ENCODE assay signal across 27 mouse cellular contexts in the genomic region with DNA sequence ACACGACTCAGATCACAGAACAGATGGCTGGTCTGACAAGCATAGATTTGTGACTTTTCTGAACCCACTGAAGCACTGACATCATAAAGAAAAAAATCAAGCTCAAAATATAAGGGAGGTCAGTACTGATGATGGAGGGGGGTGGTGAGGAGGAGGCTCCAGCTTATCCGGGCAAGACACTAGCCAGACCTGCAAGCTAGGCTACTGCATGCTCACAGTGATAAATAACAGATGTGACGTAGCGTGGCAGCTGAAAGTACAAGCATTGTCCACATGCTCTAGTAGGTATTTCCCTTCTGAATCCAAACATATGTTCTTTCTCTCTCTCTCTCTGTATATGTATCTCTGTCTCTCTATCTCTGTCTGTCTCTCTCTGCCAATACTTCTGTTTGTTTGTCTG.
DNase-seq lines count a peak whose midpoint lies in the region; ATAC-seq and TF ChIP-seq lines count a peak whose summit lies in the region.
"Had no signal": no experiment of that assay in that cellular context is flagged by ENCODE, and none has a peak within 500 bp of the region (broad histone marks: within the 10 kb centered on the region; RNA-seq: fewer than 3 reads in every experiment).

No protein-coding gene starts in this region.

- 63% methylated on average over 4 of the region's 4 CpGs for WGBS in forebrain, embryonic 13.5 days
- 82% methylated on average over 4 of the region's 4 CpGs for WGBS in forebrain, embryonic 11.5 days
- 48% methylated on average over 4 of the region's 4 CpGs for whole genome bisulfite sequencing in neural tube, embryonic 15.5 days
- WGBS in embryonic facial prominence, embryonic 14.5 days, result 27% methylated on average over 4 of the region's 4 CpGs
- WGBS in lung, adult 2 months, result 61% methylated on average over 4 of the region's 4 CpGs

- no peak overlapping the region for H3K9ac ChIP-seq in forebrain, embryonic 13.5 days
- no peak overlapping the region for H3K9ac ChIP-seq in forebrain, embryonic 11.5 days (ENCODE audit: low read length)
- H3K9ac ChIP-seq in neural tube, embryonic 15.5 days (replicated peaks), result no peak overlapping the region
- H3K9ac ChIP-seq in embryonic facial prominence, embryonic 14.5 days (ENCODE audit: low read depth, low read length), result no peak overlapping the region
- H3K9ac ChIP-seq: embryonic facial prominence, embryonic 13.5 days; hindbrain, embryonic 12.5 days; limb, embryonic 12.5 days; liver, embryonic 13.5 days; midbrain, embryonic 12.5 days had no signal

- no peak for DNase-seq in forebrain, embryonic 11.5 days (ENCODE audit: low spot score)
- DNase-seq in neural tube, embryonic 10.5 days (ENCODE audit: extremely low spot score, low spot score), result peak; percentile 16
- DNase-seq in embryonic facial prominence, embryonic 14.5 days (ENCODE audit: low spot score), result peak; percentile 26
- no peak for DNase-seq in lung, adult 2 months
- no peak for DNase-seq in frontal cortex, postnatal 36 days (ENCODE audit: low spot score in 2 of 2)
- no peak for DNase-seq in c-Kit-positive CD71-positive TER-119-positive erythroid progenitor cells, embryonic 14.5 days (ENCODE audit: low spot score)
- DNase-seq: adrenal gland, postnatal 10 days; cerebellum, adult 11 months; cerebellum, postnatal 10 days; gastrocnemius, postnatal 36 days; heart, postnatal 10 days; kidney, adult 2 months; kidney, postnatal 4 days; layer of hippocampus, adult 9-11 months; liver, embryonic 13.5 days; right cerebral cortex, postnatal 4 days had no signal

- no peak overlapping the region for H3K27ac ChIP-seq in forebrain, embryonic 13.5 days
- H3K27ac ChIP-seq in forebrain, embryonic 11.5 days (ENCODE audit: low read depth, low read length), result no peak overlapping the region
- H3K27ac ChIP-seq in neural tube, embryonic 15.5 days (replicated peaks), result no peak overlapping the region
- H3K27ac ChIP-seq in embryonic facial prominence, embryonic 14.5 days (replicated peaks; ENCODE audit: low read depth, low read length), result no peak overlapping the region
- H3K27ac ChIP-seq: embryonic facial prominence, embryonic 13.5 days; hindbrain, embryonic 12.5 days; left cerebral cortex, adult 2 months; limb, embryonic 12.5 days; liver, embryonic 13.5 days; macrophage; midbrain, embryonic 12.5 days had no signal

- peak; percentile 41; the same call in 1 of the 2 replicates for ATAC-seq in forebrain, embryonic 13.5 days
- ATAC-seq in forebrain, embryonic 11.5 days (replicated peaks; ENCODE audit: low FRiP score), result no peak
- no peak for ATAC-seq in neural tube, embryonic 15.5 days (ENCODE audit: low FRiP score)
- ATAC-seq in embryonic facial prominence, embryonic 14.5 days (ENCODE audit: low read depth), result no peak
- ATAC-seq: CD4-positive, CD25-positive, alpha-beta regulatory T cell, adult 4 months; Patski had no signal

- H3K36me3 ChIP-seq in forebrain, embryonic 13.5 days (ENCODE audit: poor library complexity, severe bottlenecking), result no peaks in the 10 kb centered on the region
- no peaks in the 10 kb centered on the region for H3K36me3 ChIP-seq in forebrain, embryonic 11.5 days (ENCODE audit: control insufficient read depth, insufficient read depth, low read length)
- H3K36me3 ChIP-seq in neural tube, embryonic 15.5 days, result no peaks in the 10 kb centered on the region
- no peaks in the 10 kb centered on the region for H3K36me3 ChIP-seq in embryonic facial prominence, embryonic 14.5 days (ENCODE audit: control insufficient read depth, insufficient read depth, low read length)
- H3K36me3 ChIP-seq: embryonic facial prominence, embryonic 13.5 days; hindbrain, embryonic 12.5 days; limb, embryonic 12.5 days; liver, embryonic 13.5 days; midbrain, embryonic 12.5 days had no signal

- no peak for TF ChIP-seq CTCF in lung, adult 2 months (IDR thresholded peaks at IDR 0.05; ENCODE audit: insufficient read depth, low read length)

- no peaks in the 10 kb centered on the region for H3K27me3 ChIP-seq in forebrain, embryonic 13.5 days
- H3K27me3 ChIP-seq in forebrain, embryonic 11.5 days (ENCODE audit: control insufficient read depth, insufficient read depth, low read length), result no peaks in the 10 kb centered on the region
- no peaks in the 10 kb centered on the region for H3K27me3 ChIP-seq in neural tube, embryonic 15.5 days (replicated peaks)
- no peaks in the 10 kb centered on the region for H3K27me3 ChIP-seq in embryonic facial prominence, embryonic 14.5 days (replicated peaks; ENCODE audit: control insufficient read depth, insufficient read depth, low read length)
- H3K27me3 ChIP-seq: embryonic facial prominence, embryonic 13.5 days; hindbrain, embryonic 12.5 days; limb, embryonic 12.5 days; liver, embryonic 13.5 days; midbrain, embryonic 12.5 days; Patski had no signal

- H3K4me3 ChIP-seq in forebrain, embryonic 13.5 days, result no peak overlapping the region
- H3K4me3 ChIP-seq in forebrain, embryonic 11.5 days (ENCODE audit: low read depth, low read length), result no peak overlapping the region
- no peak overlapping the region for H3K4me3 ChIP-seq in neural tube, embryonic 15.5 days (replicated peaks)
- H3K4me3 ChIP-seq in embryonic facial prominence, embryonic 14.5 days (ENCODE audit: low read depth, low read length), result no peak overlapping the region
- H3K4me3 ChIP-seq in lung, adult 2 months (replicated peaks; ENCODE audit: extremely low read depth, low read depth, low read length), result no peak overlapping the region
- H3K4me3 ChIP-seq: embryonic facial prominence, embryonic 13.5 days; hindbrain, embryonic 12.5 days; left cerebral cortex, adult 2 months; limb, embryonic 12.5 days; liver, embryonic 13.5 days; midbrain, embryonic 12.5 days had no signal

- H3K9me3 ChIP-seq in forebrain, embryonic 13.5 days (replicated peaks), result no peaks in the 10 kb centered on the region
- H3K9me3 ChIP-seq in forebrain, embryonic 11.5 days (ENCODE audit: control insufficient read depth, low read length), result no peaks in the 10 kb centered on the region
- H3K9me3 ChIP-seq in neural tube, embryonic 15.5 days (replicated peaks), result no peaks in the 10 kb centered on the region
- no peaks in the 10 kb centered on the region for H3K9me3 ChIP-seq in embryonic facial prominence, embryonic 14.5 days (ENCODE audit: control insufficient read depth, low read length)
- H3K9me3 ChIP-seq: embryonic facial prominence, embryonic 13.5 days; hindbrain, embryonic 12.5 days; limb, embryonic 12.5 days; liver, embryonic 13.5 days; midbrain, embryonic 12.5 days had no signal

- TF ChIP-seq POLR2A in lung, adult 2 months (IDR thresholded peaks at IDR 0.05; ENCODE audit: borderline replicate concordance, extremely low read depth, low read depth, low read length), result no peak

- H3K4me2 ChIP-seq in forebrain, embryonic 13.5 days, result no peak overlapping the region
- H3K4me2 ChIP-seq in forebrain, embryonic 11.5 days (ENCODE audit: low read depth, low read length, severe bottlenecking), result no peak overlapping the region
- H3K4me2 ChIP-seq in neural tube, embryonic 15.5 days, result no peak overlapping the region
- H3K4me2 ChIP-seq in embryonic facial prominence, embryonic 14.5 days (ENCODE audit: low read depth, low read length), result no peak overlapping the region
- H3K4me2 ChIP-seq: embryonic facial prominence, embryonic 13.5 days; heart, embryonic 11.5 days; hindbrain, embryonic 12.5 days; limb, embryonic 12.5 days; liver, embryonic 13.5 days; midbrain, embryonic 12.5 days had no signal

- 0 out of 2 replicates have a peak, but pooled peaks cover 5% of the 10 kb centered on the region for H3K4me1 ChIP-seq in forebrain, embryonic 13.5 days
- H3K4me1 ChIP-seq in forebrain, embryonic 11.5 days (replicated peaks; ENCODE audit: control insufficient read depth, insufficient read depth, low read length), result no peaks in the 10 kb centered on the region
- no peaks in the 10 kb centered on the region; the same call in 1 of the 2 replicates for H3K4me1 ChIP-seq in neural tube, embryonic 15.5 days
- H3K4me1 ChIP-seq in embryonic facial prominence, embryonic 14.5 days (ENCODE audit: control insufficient read depth, insufficient read depth, low read length), result 0 out of 2 replicates have a peak, but pooled peaks cover 4% of the 10 kb centered on the region
- H3K4me1 ChIP-seq in lung, adult 2 months (ENCODE audit: control insufficient read depth, insufficient read depth, low read length), result no peaks in the 10 kb centered on the region
- H3K4me1 ChIP-seq: hindbrain, embryonic 12.5 days; liver, embryonic 13.5 days; midbrain, embryonic 12.5 days had no signal

Comparison
In these comparisons a context has a peak if more than half of its experiments do, and no peak if none do; other contexts are left out.
1. DNase-seq: peak in neural tube, embryonic 10.5 days (single experiment) and embryonic facial prominence, embryonic 14.5 days (single experiment); none in forebrain, embryonic 11.5 days (single experiment), lung, adult 2 months (single experiment), frontal cortex, postnatal 36 days (0 of 2) and c-Kit-positive CD71-positive TER-119-positive erythroid progenitor cells, embryonic 14.5 days (single experiment).